Mouse (Mus musculus) C2C12 (cell line): ENCODE data around the gene Ube2q2.

Experiments
- CEBPB ChIP-seq: IDR thresholded peaks from one replicate; pipeline ENCODE4 v1.6.1; 2011; ENCODE audit warnings: low read depth, mild to moderate bottlenecking, control low read depth, moderate library complexity
- CTCF ChIP-seq: IDR thresholded peaks from one replicate; pipeline ENCODE4 v1.5.1; 2011; ENCODE audit not compliant: control insufficient read depth, insufficient read depth, insufficient read length
- FOSL1 ChIP-seq: IDR thresholded peaks from one replicate; pipeline ENCODE4 v1.8.0; 2011; ENCODE audit warnings: mild to moderate bottlenecking, low read length; ENCODE audit not compliant: poor library complexity, insufficient read depth, severe bottlenecking
- MAX ChIP-seq: IDR thresholded peaks from one replicate; pipeline ENCODE4 v1.6.1; 2011; ENCODE audit warnings: mild to moderate bottlenecking, control low read depth
- MYOD1 ChIP-seq: IDR thresholded peaks from one replicate; pipeline ENCODE4 v1.6.1; 2011; ENCODE audit warnings: low read depth; ENCODE audit not compliant: control insufficient read depth, insufficient read length
- MYOG ChIP-seq: IDR thresholded peaks from one replicate; pipeline ENCODE4 v1.6.1; 2011; ENCODE audit not compliant: control insufficient read depth, insufficient read length; ENCODE audit errors: extremely low read depth

- TF ChIP-seq FOSL1 = no peak
- TF ChIP-seq CTCF = no peak
- TF ChIP-seq CEBPB = no peak
- TF ChIP-seq MYOD1 = no peak
- no peak for TF ChIP-seq MAX
- no peak for TF ChIP-seq MYOG
These were observed 67.0 kb downstream of the Ube2q2 start for GRCm38 (mm10) chr9:55215648-55216047.
